Mouse (Mus musculus) liver, embryonic 14.5 days (tissue): ENCODE results near the gene M6pr.

Experiments used
- CTCF ChIP-seq: IDR thresholded peaks from 2 replicates; pipeline ENCODE4 v1.5.1; 2016; ENCODE audit warnings: antibody characterized with exemption, low read depth, control low read depth
- EP300 ChIP-seq: IDR thresholded peaks from 2 replicates; pipeline ENCODE4 v1.6.1; 2016; ENCODE audit warnings: antibody characterized with exemption, low read depth

- TF ChIP-seq CTCF (no peak), EP300 (no peak)
Observed at GRCm38 (mm10) chr6:122268561-122268960, 40.0 kb upstream of the M6pr start.
